Mouse (Mus musculus): ENCODE results near the gene Gm28035. TPM values are rescaled to one million over a fixed set of nuclear protein-coding genes. Genes with fewer than 3 reads are reported as not detected.

The Gm28035 gene
- polyA plus RNA-seq, 1 experiment from 2014 or later = 0.22 TPM

DNA sequence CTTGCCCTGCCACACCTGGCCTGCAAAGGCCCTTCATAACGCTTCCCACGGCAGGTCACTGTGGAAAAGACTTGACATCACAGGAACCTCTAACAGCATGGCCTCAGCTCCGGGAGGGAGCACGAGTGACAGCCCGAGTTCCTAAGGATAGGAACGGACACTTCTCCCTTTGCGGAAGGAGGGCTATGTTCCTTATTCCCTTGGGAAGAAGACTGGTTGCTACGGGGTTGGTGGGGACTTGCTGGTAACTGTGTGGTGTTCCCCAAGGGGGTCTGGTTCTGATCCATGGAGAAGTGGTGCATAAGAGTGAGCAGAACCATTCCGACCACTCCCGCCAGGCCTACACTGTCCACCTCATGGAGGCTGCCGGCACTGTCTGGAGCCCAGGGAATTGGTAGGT lies 40.4 kb downstream of the Gm28035 start, which contains the start of gene Gm28038:
TSS of gene Gm28038 (plus strand) at position 301 of the 400 bp plus-strand sequence.
- no peak within 1 kb of the TSS for H3K4me2 ChIP-seq (ENCODE audit: low read depth, low read length)
- H3K9ac ChIP-seq (ENCODE audit: low read length) = no peak within 1 kb of the TSS
- no peaks in the 10 kb centered on the region for H3K27me3 ChIP-seq (ENCODE audit: control insufficient read depth, insufficient read depth, low read length)
- H3K4me1 ChIP-seq (ENCODE audit: control insufficient read depth, insufficient read depth, low read length) = peaks cover 12% of the 10 kb centered on the region
- H3K27ac ChIP-seq (ENCODE audit: low read length) = no peak within 1 kb of the TSS
- no peaks in the 10 kb centered on the region; the same call in 1 of the 2 replicates for H3K36me3 ChIP-seq (ENCODE audit: control insufficient read depth, insufficient read depth)
- no peak within 1 kb of the TSS for H3K4me3 ChIP-seq (ENCODE audit: low read length)
- no peaks in the 10 kb centered on the region for H3K9me3 ChIP-seq (replicated peaks; ENCODE audit: control insufficient read depth, low read length)
- no peak for ATAC-seq (replicated peaks; ENCODE audit: extremely low read depth, insufficient read depth, low FRiP score)
- WGBS = 88% methylated on average over 11 of the region's 11 CpGs

DNA sequence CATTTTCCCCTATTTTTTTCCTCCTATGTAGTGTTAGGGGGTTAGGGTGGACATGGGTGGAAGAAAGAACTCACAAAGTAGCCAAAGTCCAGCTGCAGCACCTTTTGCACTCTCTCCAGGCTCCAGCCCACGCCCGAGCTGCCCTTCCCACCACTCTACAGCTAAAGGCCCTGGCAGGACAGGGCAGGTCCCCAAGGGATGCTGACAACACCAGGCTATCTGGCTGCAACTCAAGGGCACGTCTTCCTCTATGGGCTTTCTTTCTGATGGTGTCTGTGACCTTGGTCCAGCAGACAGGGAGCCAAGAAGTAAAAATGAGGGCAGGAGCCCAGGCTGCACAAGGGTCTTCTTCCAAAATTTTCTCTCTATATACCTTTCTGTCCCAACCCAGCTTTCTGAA lies 41.3 kb downstream of the Gm28035 start:
- no peak overlapping the region for H3K27ac ChIP-seq (ENCODE audit: low read length)
- H3K27me3 ChIP-seq (ENCODE audit: control insufficient read depth, insufficient read depth, low read length) = no peaks in the 10 kb centered on the region
- no peaks in the 10 kb centered on the region; the same call in 1 of the 2 replicates for H3K36me3 ChIP-seq (ENCODE audit: control insufficient read depth, insufficient read depth)
- H3K9me3 ChIP-seq (replicated peaks; ENCODE audit: control insufficient read depth, low read length) = no peaks in the 10 kb centered on the region
- 58% methylated on average over 3 of the region's 3 CpGs for WGBS
- no peak overlapping the region for H3K4me3 ChIP-seq (ENCODE audit: low read length)
- no peak overlapping the region for H3K9ac ChIP-seq (ENCODE audit: low read length)
- H3K4me2 ChIP-seq (ENCODE audit: low read depth, low read length) = no peak overlapping the region
- H3K4me1 ChIP-seq (ENCODE audit: control insufficient read depth, insufficient read depth, low read length) = peaks cover 12% of the 10 kb centered on the region
- no peak for ATAC-seq (replicated peaks; ENCODE audit: extremely low read depth, insufficient read depth, low FRiP score)

DNA sequence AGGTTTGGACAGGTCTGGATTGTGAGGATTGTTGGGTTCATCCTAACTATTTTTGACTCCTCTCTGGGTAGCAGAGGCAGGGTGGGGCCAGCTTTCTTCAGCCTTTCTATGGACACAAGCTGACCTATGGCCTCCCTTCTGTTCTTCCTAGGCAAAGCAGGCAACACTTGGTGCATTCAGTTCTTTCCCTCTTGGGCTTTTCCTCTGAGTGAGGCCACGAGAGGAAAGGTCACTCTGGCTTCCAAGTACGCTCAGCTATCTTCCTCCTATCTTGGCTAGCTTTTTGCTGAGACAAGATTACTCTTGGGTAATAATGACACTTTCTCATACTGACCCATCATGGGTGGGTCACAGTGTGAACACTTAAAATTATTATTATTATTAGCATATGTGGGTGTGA lies 42.8 kb downstream of the Gm28035 start:
- H3K4me1 ChIP-seq (ENCODE audit: control insufficient read depth, insufficient read depth, low read length) = peaks cover 23% of the 10 kb centered on the region
- 92% methylated on average over 2 of the region's 2 CpGs for WGBS
- no peaks in the 10 kb centered on the region for H3K36me3 ChIP-seq (ENCODE audit: control insufficient read depth, insufficient read depth)
- H3K4me2 ChIP-seq (ENCODE audit: low read depth, low read length) = no peak overlapping the region
- H3K4me3 ChIP-seq (ENCODE audit: low read length) = no peak overlapping the region
- ATAC-seq (replicated peaks; ENCODE audit: extremely low read depth, insufficient read depth, low FRiP score) = no peak
- no peak overlapping the region for H3K27ac ChIP-seq (ENCODE audit: low read length)
- H3K27me3 ChIP-seq (ENCODE audit: control insufficient read depth, insufficient read depth, low read length) = no peaks in the 10 kb centered on the region
- no peaks in the 10 kb centered on the region for H3K9me3 ChIP-seq (replicated peaks; ENCODE audit: control insufficient read depth, low read length)
- no peak overlapping the region for H3K9ac ChIP-seq (ENCODE audit: low read length)

DNA sequence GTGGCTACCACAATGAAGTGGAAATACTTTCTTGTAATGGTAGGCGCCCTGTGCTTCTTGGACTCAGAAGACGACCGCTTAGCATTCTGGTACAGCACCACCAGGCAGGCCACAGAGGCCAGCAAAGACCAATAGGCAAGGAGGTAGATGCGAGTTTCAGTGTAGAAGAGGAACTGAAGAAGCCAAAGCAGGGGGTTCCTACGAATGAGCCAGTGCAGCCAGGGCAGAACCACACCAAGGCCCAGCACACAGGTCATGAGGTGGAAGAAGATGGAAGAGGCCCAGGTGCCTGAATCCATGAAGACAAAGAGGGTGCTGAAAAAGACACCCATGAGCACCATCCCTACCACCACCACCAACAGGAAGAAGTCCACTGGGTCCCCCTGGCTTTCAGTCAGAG lies 44.6 kb downstream of the Gm28035 start:
- no peak overlapping the region for H3K9ac ChIP-seq (ENCODE audit: low read length)
- peaks cover 23% of the 10 kb centered on the region for H3K4me1 ChIP-seq (ENCODE audit: control insufficient read depth, insufficient read depth, low read length)
- H3K9me3 ChIP-seq (replicated peaks; ENCODE audit: control insufficient read depth, low read length) = no peaks in the 10 kb centered on the region
- H3K27me3 ChIP-seq (ENCODE audit: control insufficient read depth, insufficient read depth, low read length) = no peaks in the 10 kb centered on the region
- H3K4me2 ChIP-seq (ENCODE audit: low read depth, low read length) = peak overlapping the region; percentile 96
- no peak for ATAC-seq (replicated peaks; ENCODE audit: extremely low read depth, insufficient read depth, low FRiP score)
- H3K4me3 ChIP-seq (ENCODE audit: low read length) = peak overlapping the region; percentile 89
- no peak overlapping the region for H3K27ac ChIP-seq (ENCODE audit: low read length)
- 92% methylated on average over 5 of the region's 5 CpGs for WGBS
- no peaks in the 10 kb centered on the region for H3K36me3 ChIP-seq (ENCODE audit: control insufficient read depth, insufficient read depth)

DNA sequence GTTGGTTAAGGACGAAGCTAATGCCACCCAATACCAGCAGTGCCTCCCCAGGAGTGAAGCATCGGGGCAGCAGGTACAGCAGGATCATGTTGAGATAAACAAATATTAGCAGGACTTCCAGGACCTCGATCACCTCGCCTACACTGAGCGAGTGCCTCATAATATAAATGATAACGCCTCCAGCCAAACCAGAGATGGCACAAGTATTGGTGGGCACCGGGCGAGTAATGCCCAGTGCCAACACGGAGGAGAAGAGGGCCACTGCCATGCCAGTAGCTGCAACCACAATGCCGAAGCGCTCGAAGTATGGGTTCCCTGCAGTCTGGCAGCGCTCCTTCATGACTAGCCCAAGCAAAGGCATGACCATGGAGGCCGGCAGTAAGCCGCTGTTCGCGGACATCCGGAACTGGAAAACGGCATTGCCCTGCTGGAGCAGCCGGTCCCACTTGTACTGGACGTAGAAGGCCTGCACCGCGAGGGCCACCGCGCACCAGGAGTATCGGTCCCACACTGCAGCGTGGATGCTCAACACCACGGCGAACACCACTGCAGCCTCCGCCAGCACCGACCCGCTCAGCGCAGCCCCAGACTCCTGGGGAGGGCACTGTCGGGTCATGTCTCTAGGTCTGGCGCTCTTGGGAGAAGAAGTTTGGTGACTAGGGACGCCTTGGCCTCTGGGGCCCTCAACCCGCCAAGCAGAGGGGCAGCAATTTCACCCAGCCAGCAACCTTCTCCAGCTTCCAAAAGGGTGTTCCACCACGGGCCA lies 45.2 kb downstream of the Gm28035 start:
- Histone ChIP-seq H3K9ac (ENCODE audit: low read length) (peak overlapping the region; percentile 92), H3K4me1 (ENCODE audit: control insufficient read depth, insufficient read depth, low read length) (peaks cover 23% of the 10 kb centered on the region), H3K27ac (ENCODE audit: low read length) (peak overlapping the region; percentile 66), H3K4me3 (ENCODE audit: low read length) (peak overlapping the region; percentile 89), H3K36me3 (ENCODE audit: control insufficient read depth, insufficient read depth) (no peaks in the 10 kb centered on the region), H3K9me3 (replicated peaks; ENCODE audit: control insufficient read depth, low read length) (no peaks in the 10 kb centered on the region), H3K27me3 (ENCODE audit: control insufficient read depth, insufficient read depth, low read length) (no peaks in the 10 kb centered on the region), H3K4me2 (ENCODE audit: low read depth, low read length) (peak overlapping the region; percentile 96)
- WGBS = 11% methylated on average over 38 of the region's 38 CpGs
- ATAC-seq (replicated peaks; ENCODE audit: extremely low read depth, insufficient read depth, low FRiP score) = peak; percentile 19

DNA sequence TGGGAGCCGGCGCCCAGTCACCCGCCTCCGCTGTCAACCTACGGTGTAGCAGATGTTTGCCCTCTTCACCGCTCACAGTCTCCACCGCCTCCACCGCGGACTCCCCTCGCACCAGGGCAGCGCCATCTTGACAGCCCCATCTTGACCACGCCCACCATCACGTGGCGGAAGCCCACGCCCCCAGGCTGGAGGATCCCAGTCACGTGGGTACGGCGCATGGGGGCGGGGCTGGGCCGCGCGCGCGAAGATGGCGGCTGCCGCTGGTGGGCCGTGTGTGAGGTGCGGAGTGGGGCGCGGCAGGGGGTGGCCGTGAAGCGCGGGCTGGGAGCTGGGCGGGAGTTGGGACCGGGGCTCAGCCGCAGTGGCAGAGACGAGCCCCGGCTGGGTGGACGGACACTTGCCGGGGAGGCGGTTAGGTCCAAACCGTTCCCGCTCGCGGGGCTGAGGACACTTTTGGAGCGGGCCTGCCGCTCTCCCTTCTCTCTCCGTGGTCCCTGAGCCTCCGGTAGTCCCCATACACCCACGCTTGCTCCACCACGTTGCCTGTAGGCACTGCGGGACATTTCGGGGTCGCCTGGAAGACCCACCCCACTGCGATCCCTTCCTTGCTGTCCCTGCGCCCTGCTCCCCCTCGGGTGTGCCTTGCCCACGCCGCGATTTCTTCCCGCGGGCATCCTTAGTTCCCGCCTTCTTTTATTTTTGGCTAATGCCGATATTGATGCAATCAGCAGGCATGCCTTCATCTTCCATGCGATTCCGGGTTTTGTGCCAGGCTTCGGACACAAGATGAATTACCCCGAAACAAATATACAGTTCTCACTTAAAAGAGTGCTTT lies 46.0 kb downstream of the Gm28035 start, which contains the start of the genes Dolk and Nup188:
TSS of gene Dolk (minus strand) at position 143 of the 835 bp plus-strand sequence.
TSS of gene Nup188 (plus strand) at position 206 of the 835 bp plus-strand sequence.
- no peaks in the 10 kb centered on the region for H3K36me3 ChIP-seq (ENCODE audit: control insufficient read depth, insufficient read depth)
- H3K27ac ChIP-seq (ENCODE audit: low read length) = peak within 1 kb of the TSS; percentile 71
- H3K4me2 ChIP-seq (ENCODE audit: low read depth, low read length) = peak within 1 kb of the TSS; percentile 96
- H3K4me3 ChIP-seq (ENCODE audit: low read length) = peak within 1 kb of the TSS; percentile 89
- ATAC-seq (replicated peaks; ENCODE audit: extremely low read depth, insufficient read depth, low FRiP score) = peak; percentile 96
- peaks cover 23% of the 10 kb centered on the region for H3K4me1 ChIP-seq (ENCODE audit: control insufficient read depth, insufficient read depth, low read length)
- no peaks in the 10 kb centered on the region for H3K9me3 ChIP-seq (replicated peaks; ENCODE audit: control insufficient read depth, low read length)
- WGBS = under 1% methylated on average over 65 of the region's 68 CpGs
- peak within 1 kb of the TSS; percentile 92 for H3K9ac ChIP-seq (ENCODE audit: low read length)
- H3K27me3 ChIP-seq (ENCODE audit: control insufficient read depth, insufficient read depth, low read length) = no peaks in the 10 kb centered on the region

DNA sequence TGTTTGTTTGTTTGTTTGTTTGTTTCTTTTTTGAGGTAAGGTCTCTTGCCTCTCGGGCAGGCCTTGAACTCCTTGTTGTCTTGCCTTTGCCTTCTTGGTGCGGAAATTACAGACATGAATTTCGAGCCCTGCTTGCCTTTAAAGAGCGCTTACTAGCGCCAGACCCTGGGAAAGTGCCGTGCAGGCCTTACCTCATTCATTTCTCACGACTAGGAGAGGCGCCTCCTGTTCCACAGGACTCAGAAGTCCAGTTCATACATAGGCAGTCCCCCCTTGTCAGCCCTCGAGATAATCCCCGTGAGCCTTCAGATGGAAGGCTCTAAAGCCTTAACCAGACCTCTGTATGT lies 46.6 kb downstream of the Gm28035 start:
- Histone ChIP-seq H3K9ac (ENCODE audit: low read length) (peak overlapping the region; percentile 92), H3K4me1 (ENCODE audit: control insufficient read depth, insufficient read depth, low read length) (peaks cover 23% of the 10 kb centered on the region), H3K27ac (ENCODE audit: low read length) (peak overlapping the region; percentile 71), H3K9me3 (replicated peaks; ENCODE audit: control insufficient read depth, low read length) (no peaks in the 10 kb centered on the region), H3K4me2 (ENCODE audit: low read depth, low read length) (peak overlapping the region; percentile 89), H3K27me3 (ENCODE audit: control insufficient read depth, insufficient read depth, low read length) (no peaks in the 10 kb centered on the region), H3K36me3 (ENCODE audit: control insufficient read depth, insufficient read depth) (no peaks in the 10 kb centered on the region), H3K4me3 (ENCODE audit: low read length) (peak overlapping the region; percentile 89)
- WGBS = under 1% methylated on average over 10 of the region's 10 CpGs
- ATAC-seq (replicated peaks; ENCODE audit: extremely low read depth, insufficient read depth, low FRiP score) = no peak

DNA sequence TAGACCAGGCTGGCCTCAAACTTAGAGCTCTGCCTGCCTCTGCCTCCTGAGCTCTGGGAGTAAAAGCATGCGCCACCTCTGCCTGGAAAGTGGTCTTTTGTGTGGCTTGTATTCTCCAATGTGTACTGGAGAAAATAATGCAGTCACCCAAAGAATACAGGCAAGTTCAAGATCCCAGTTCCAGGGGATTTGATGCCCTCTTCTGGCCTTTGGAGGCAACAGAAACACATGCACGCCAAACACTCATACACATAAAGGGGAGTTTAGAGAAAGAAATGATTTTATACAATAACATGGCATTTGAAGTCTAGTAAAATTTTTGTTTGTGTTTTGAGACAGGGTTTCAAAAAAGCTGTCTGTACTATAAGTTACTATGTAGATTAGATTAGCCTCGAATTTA lies 59.2 kb downstream of the Gm28035 start:
- no peak for ATAC-seq (replicated peaks; ENCODE audit: extremely low read depth, insufficient read depth, low FRiP score)
- H3K4me3 ChIP-seq (ENCODE audit: low read length) = no peak overlapping the region
- no peak overlapping the region for H3K4me2 ChIP-seq (ENCODE audit: low read depth, low read length)
- 78% methylated on average over 3 of the region's 3 CpGs for WGBS
- no peak overlapping the region for H3K27ac ChIP-seq (ENCODE audit: low read length)
- no peak overlapping the region for H3K9ac ChIP-seq (ENCODE audit: low read length)
- H3K27me3 ChIP-seq (ENCODE audit: control insufficient read depth, insufficient read depth, low read length) = no peaks in the 10 kb centered on the region
- H3K9me3 ChIP-seq (replicated peaks; ENCODE audit: control insufficient read depth, low read length) = no peaks in the 10 kb centered on the region
- H3K36me3 ChIP-seq (ENCODE audit: control insufficient read depth, insufficient read depth) = peaks cover 45% of the 10 kb centered on the region
- H3K4me1 ChIP-seq (ENCODE audit: control insufficient read depth, insufficient read depth, low read length) = peaks cover 2% of the 10 kb centered on the region; the same call in 1 of the 2 replicates

DNA sequence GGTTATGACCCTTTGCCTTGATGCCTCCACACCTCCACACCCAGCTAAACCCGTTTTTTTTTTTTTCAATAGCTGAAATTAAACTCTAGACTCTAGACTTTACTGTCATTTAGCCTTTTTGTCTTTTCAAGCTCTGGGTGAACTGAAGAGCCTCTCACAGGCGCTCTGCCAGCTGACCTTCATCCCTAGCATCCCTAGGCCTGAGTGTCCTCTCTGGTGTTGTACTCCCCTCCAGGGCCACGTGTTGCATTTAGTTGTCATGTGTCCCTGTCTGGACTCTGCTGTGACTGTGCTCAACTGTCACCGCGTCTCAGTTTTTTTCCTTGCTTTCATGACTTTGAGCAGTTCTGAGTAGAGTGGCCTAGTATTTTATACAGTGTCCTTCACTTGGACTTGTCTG lies 59.6 kb downstream of the Gm28035 start:
- no peaks in the 10 kb centered on the region for H3K9me3 ChIP-seq (replicated peaks; ENCODE audit: control insufficient read depth, low read length)
- no peak overlapping the region for H3K9ac ChIP-seq (ENCODE audit: low read length)
- no peak overlapping the region for H3K4me3 ChIP-seq (ENCODE audit: low read length)
- H3K27me3 ChIP-seq (ENCODE audit: control insufficient read depth, insufficient read depth, low read length) = no peaks in the 10 kb centered on the region
- no peak overlapping the region for H3K4me2 ChIP-seq (ENCODE audit: low read depth, low read length)
- no peak for ATAC-seq (replicated peaks; ENCODE audit: extremely low read depth, insufficient read depth, low FRiP score)
- peaks cover 50% of the 10 kb centered on the region for H3K36me3 ChIP-seq (ENCODE audit: control insufficient read depth, insufficient read depth)
- 86% methylated on average over 5 of the region's 5 CpGs for WGBS
- H3K27ac ChIP-seq (ENCODE audit: low read length) = no peak overlapping the region
- no peaks in the 10 kb centered on the region for H3K4me1 ChIP-seq (ENCODE audit: control insufficient read depth, insufficient read depth, low read length)

All from heart, embryonic 16.5 days (tissue).